Mouse (Mus musculus): ENCODE measurements around the gene Aacs.

DNA sequence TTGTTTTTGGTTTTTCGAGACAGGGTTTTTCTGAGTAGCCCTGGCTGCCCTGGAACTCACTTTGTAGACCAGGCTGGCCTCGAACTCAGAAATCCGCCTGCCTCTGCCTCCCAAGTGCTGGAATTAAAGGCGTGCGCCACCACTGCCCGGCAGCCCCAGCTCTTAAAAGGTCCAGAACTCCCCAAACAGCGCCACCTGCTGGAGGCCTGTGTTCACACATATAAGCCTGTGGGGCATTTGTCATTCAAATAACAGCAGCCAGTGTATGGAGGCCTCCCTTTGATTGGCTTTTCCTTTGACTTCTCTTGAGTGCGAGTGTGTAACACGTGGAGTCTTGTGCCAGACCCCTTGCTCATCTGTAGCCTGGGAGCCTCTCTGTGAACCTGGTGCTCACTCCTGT, 32.0 kb downstream of the Aacs start:
- TF ChIP-seq CTCF (IDR thresholded peaks at IDR 0.05; ENCODE audit: low read depth): no peak
- TF ChIP-seq EP300 (IDR thresholded peaks at IDR 0.05; ENCODE audit: low read depth): no peak

Data from heart, postnatal 0 days (tissue).